Mouse (Mus musculus) ES-E14 (cell line): ENCODE results near the gene Ttc34.

Source experiments
- CHD2 ChIP-seq: IDR thresholded peaks from 2 replicates; pipeline ENCODE4 v1.6.1; 2014; ENCODE audit warnings: mild to moderate bottlenecking, low read depth, low read length, inconsistent platforms
- HCFC1 ChIP-seq: IDR thresholded peaks from 2 replicates; pipeline ENCODE4 v1.6.1; 2012; ENCODE audit warnings: low read length, inconsistent platforms, borderline replicate concordance; ENCODE audit not compliant: insufficient read depth
- ZC3H11A ChIP-seq: IDR thresholded peaks from 2 replicates; pipeline ENCODE4 v1.6.1; 2012; ENCODE audit warnings: low read depth, mild to moderate bottlenecking, inconsistent platforms, low read length, borderline replicate concordance

DNA sequence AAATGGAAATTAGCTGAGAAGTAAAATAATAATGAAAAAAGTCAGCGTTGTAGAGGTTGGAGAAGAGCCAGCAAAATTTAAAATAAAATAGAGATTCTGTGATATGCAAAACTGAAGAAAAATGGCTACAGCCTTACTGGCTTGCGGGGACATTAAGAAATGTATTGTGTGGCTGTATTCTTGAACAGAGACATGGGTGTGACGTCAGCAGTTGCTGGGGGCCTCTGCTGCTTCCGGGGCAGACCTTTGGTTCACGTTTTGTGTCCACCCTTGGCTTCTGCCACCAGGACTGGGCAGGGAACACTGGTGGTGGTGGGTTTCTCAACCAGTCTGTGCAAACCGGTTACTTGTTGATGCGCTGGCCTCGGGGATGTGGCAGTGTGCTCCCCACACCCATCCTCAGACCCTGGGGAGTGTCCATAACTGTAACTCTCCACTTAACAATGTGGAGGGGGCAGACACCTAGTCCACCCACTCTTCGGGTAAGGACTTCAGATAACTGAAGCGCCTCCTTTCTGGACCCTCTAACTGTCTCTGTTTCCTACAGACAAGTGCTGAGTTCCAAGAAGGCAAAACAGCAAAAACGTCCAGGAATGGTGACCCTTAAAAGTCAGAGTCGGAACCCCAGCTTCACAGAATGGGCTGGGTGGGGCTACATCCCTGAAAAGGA lies 17.6 kb downstream of the Ttc34 start:
- TF ChIP-seq CHD2 (no peak), HCFC1 (no peak), ZC3H11A (no peak)
